In the genomic region with DNA sequence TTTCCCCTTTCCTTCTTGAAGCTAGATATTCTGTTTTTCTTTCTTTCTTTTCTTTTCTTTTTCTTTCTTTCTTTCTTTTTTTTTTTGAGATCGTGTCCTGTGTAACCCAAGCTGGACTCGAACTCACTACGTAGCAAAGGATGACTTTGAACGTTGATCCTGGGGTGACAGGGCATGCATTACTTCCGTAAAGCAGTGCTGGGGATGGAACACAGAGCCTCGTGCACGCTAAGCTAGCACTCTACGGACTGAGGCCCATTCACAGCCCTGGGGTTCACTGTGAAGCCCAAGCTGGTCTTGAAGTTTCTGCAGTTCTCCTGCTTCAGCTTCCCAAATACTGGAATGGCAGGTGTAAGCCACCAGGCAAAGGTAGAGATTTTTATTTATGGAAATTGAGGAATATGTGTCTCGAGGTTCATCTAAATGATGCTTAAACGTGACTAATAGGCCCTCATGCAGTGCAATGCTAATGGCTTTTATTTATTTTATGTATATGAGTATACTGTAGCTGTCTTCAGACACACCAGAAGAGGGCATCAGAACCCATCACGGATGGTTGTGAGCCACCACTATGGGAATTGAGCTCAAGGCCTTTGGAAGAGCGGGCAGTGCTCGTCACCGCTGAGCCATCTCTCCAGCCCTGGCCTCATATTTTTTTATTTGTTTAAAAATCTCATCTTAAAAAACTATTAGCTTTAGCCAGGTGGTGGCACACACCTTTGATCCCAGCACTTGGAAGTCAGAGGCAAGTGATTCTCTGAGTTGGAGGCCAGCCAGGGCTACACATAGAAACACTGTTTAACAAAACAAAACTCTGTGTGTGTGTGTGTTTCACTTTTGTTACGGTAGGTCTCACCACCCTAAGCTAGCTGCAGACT, we compare ENCODE assay signal across 8 mouse cellular contexts. TPM values are rescaled to one million over a fixed set of nuclear protein-coding genes. Genes with fewer than 3 reads are reported as not detected.
A peak's percentile ranks its signal among the peaks of the same experiment; 100 is the strongest.
DNase-seq lines count a peak whose midpoint lies in the region; ATAC-seq and TF ChIP-seq lines count a peak whose summit lies in the region.

No protein-coding gene starts in this region.

- DNase-seq in heart, adult 11 months, result no peak
- no peak for DNase-seq in right cerebral cortex, adult 2 months (ENCODE audit: low spot score in 2 of 2)
- DNase-seq in spleen, postnatal 36 days (ENCODE audit: low spot score in 2 of 2), result no peak
- no peak for DNase-seq in ovary, postnatal 36 days (ENCODE audit: low spot score)

- ATAC-seq in heart, embryonic 12.5 days (ENCODE audit: insufficient number of reproducible peaks, low FRiP score), result no peak
- ATAC-seq in hindbrain, embryonic 12.5 days (ENCODE audit: low FRiP score), result no peak
- no peak for ATAC-seq in liver, embryonic 16.5 days (ENCODE audit: low read depth)

- H3K9me3 ChIP-seq in heart, embryonic 12.5 days (replicated peaks), result no peaks in the 10 kb centered on the region
- no peaks in the 10 kb centered on the region for H3K9me3 ChIP-seq in ES-Bruce4 (replicated peaks; ENCODE audit: control insufficient read depth, insufficient read depth, low read length, poor library complexity, severe bottlenecking)
- no peaks in the 10 kb centered on the region for H3K9me3 ChIP-seq in hindbrain, embryonic 12.5 days (replicated peaks)
- H3K9me3 ChIP-seq in liver, embryonic 16.5 days (replicated peaks; ENCODE audit: control insufficient read depth, low read length), result no peaks in the 10 kb centered on the region

- H3K27ac ChIP-seq in heart, embryonic 12.5 days (ENCODE audit: poor library complexity, severe bottlenecking), result peak overlapping the region; percentile 56; the same call in 1 of the 2 replicates
- H3K27ac ChIP-seq in ES-Bruce4 (ENCODE audit: insufficient read depth, low read length), result no peak overlapping the region
- H3K27ac ChIP-seq in hindbrain, embryonic 12.5 days, result no peak overlapping the region
- H3K27ac ChIP-seq in liver, embryonic 16.5 days (ENCODE audit: low read length), result peak overlapping the region; percentile 72

- peak overlapping the region; percentile 98 for H3K4me3 ChIP-seq in heart, embryonic 12.5 days
- H3K4me3 ChIP-seq in ES-Bruce4 (ENCODE audit: low read depth, low read length), result peak overlapping the region; percentile 86
- H3K4me3 ChIP-seq in hindbrain, embryonic 12.5 days, result peak overlapping the region; percentile 85
- peak overlapping the region; percentile 95 for H3K4me3 ChIP-seq in liver, embryonic 16.5 days (ENCODE audit: low read depth, low read length)

- H3K4me2 ChIP-seq in heart, embryonic 12.5 days, result peak overlapping the region; percentile 89
- H3K4me2 ChIP-seq in hindbrain, embryonic 12.5 days (replicated peaks), result peak overlapping the region; percentile 81
- peak overlapping the region; percentile 81 for H3K4me2 ChIP-seq in liver, embryonic 16.5 days (ENCODE audit: low read depth, low read length)

- peaks cover 9% of the 10 kb centered on the region for H3K4me1 ChIP-seq in heart, embryonic 12.5 days (replicated peaks)
- no peaks in the 10 kb centered on the region for H3K4me1 ChIP-seq in ES-Bruce4 (ENCODE audit: control insufficient read depth, insufficient read depth, low read length)
- peaks cover 10% of the 10 kb centered on the region for H3K4me1 ChIP-seq in hindbrain, embryonic 12.5 days
- peaks cover 17% of the 10 kb centered on the region for H3K4me1 ChIP-seq in liver, embryonic 16.5 days (ENCODE audit: control insufficient read depth, low read depth, low read length)

- no peaks in the 10 kb centered on the region for H3K27me3 ChIP-seq in heart, embryonic 12.5 days (replicated peaks)
- H3K27me3 ChIP-seq in ES-Bruce4 (ENCODE audit: control insufficient read depth, insufficient read depth, low read length, poor library complexity, severe bottlenecking), result no peaks in the 10 kb centered on the region
- no peaks in the 10 kb centered on the region for H3K27me3 ChIP-seq in hindbrain, embryonic 12.5 days
- no peaks in the 10 kb centered on the region for H3K27me3 ChIP-seq in liver, embryonic 16.5 days (ENCODE audit: control insufficient read depth, insufficient read depth, low read depth, low read length)

- 31% methylated on average over 15 of the region's 15 CpGs for WGBS in heart, embryonic 12.5 days
- 33% methylated on average over 15 of the region's 15 CpGs for WGBS in hindbrain, embryonic 12.5 days
- WGBS in liver, embryonic 16.5 days (ENCODE audit: insufficient replicate concordance), result 16% methylated on average over 15 of the region's 15 CpGs

- peak overlapping the region; percentile 96 for H3K9ac ChIP-seq in heart, embryonic 12.5 days
- H3K9ac ChIP-seq in ES-Bruce4 (ENCODE audit: low read depth, poor library complexity, severe bottlenecking), result peak overlapping the region; percentile 59
- peak overlapping the region; percentile 85 for H3K9ac ChIP-seq in hindbrain, embryonic 12.5 days
- H3K9ac ChIP-seq in liver, embryonic 16.5 days (ENCODE audit: low read depth, low read length), result peak overlapping the region; percentile 93

- H3K36me3 ChIP-seq in heart, embryonic 12.5 days, result peaks cover 13% of the 10 kb centered on the region
- H3K36me3 ChIP-seq in ES-Bruce4 (ENCODE audit: control insufficient read depth, insufficient read depth, low read length, poor library complexity, severe bottlenecking), result no peaks in the 10 kb centered on the region; the same call in 1 of the 2 replicates
- peaks cover 10% of the 10 kb centered on the region for H3K36me3 ChIP-seq in hindbrain, embryonic 12.5 days
- H3K36me3 ChIP-seq in liver, embryonic 16.5 days (ENCODE audit: control insufficient read depth, insufficient read depth), result no peaks in the 10 kb centered on the region

- no peak for TF ChIP-seq CTCF in ES-Bruce4 (IDR thresholded peaks at IDR 0.05; ENCODE audit: low read depth, low read length)

- TF ChIP-seq POLR2A in ES-Bruce4 (IDR thresholded peaks at IDR 0.05; ENCODE audit: insufficient read depth, low read length), result no peak

- TF ChIP-seq EP300 in ES-Bruce4 (IDR thresholded peaks at IDR 0.05; ENCODE audit: insufficient read depth, low read depth, low read length), result no peak

RNA-seq across cellular contexts. Expression of gene Rfc2, which starts 2.1 kb away (rescaled TPM):
- polyA plus RNA-seq in heart, embryonic 12.5 days (2016; fragmentation: Nextera tagmentation; extraction: Ambion mirVana), result 199 TPM in 2 replicates
- 121 and 122 TPM in 2 replicates for polyA plus RNA-seq in ES-Bruce4 (2011; ENCODE audit: insufficient read depth, insufficient read length, low read depth, missing spikeins)
- 226 and 228 TPM in 2 replicates for polyA plus RNA-seq in hindbrain, embryonic 12.5 days (2016; fragmentation: Nextera tagmentation; extraction: Ambion mirVana)
- 130 and 141 TPM in 2 replicates for polyA plus RNA-seq in liver, embryonic 16.5 days (2015; fragmentation: Nextera tagmentation; extraction: Ambion mirVana)

RNA-seq across cellular contexts. Expression of gene Syna, which starts 23.3 kb away (rescaled TPM):
- polyA plus RNA-seq in heart, embryonic 12.5 days (2016; fragmentation: Nextera tagmentation; extraction: Ambion mirVana), result not detected in 2 replicates
- polyA plus RNA-seq in ES-Bruce4 (2011; ENCODE audit: insufficient read depth, insufficient read length, low read depth, missing spikeins), result 0.33 and 0.69 TPM in 2 replicates
- 0.18 and 0.23 TPM in 2 replicates for polyA plus RNA-seq in hindbrain, embryonic 12.5 days (2016; fragmentation: Nextera tagmentation; extraction: Ambion mirVana)
- not detected in 2 replicates for polyA plus RNA-seq in liver, embryonic 16.5 days (2015; fragmentation: Nextera tagmentation; extraction: Ambion mirVana)

RNA-seq across cellular contexts. Expression of gene Clip2, which starts 31.0 kb away (rescaled TPM):
- polyA plus RNA-seq in heart, embryonic 12.5 days (2016; fragmentation: Nextera tagmentation; extraction: Ambion mirVana), result 2.5 and 2.7 TPM in 2 replicates
- polyA plus RNA-seq in ES-Bruce4 (2011; ENCODE audit: insufficient read depth, insufficient read length, low read depth, missing spikeins), result 5.4 and 5.6 TPM in 2 replicates
- polyA plus RNA-seq in hindbrain, embryonic 12.5 days (2016; fragmentation: Nextera tagmentation; extraction: Ambion mirVana), result 12.6 and 13.0 TPM in 2 replicates
- 0.43 and 0.48 TPM in 2 replicates for polyA plus RNA-seq in liver, embryonic 16.5 days (2015; fragmentation: Nextera tagmentation; extraction: Ambion mirVana)

RNA-seq across cellular contexts. Expression of gene Lat2, which starts 31.6 kb away (rescaled TPM):
- 2.4 and 2.8 TPM in 2 replicates for polyA plus RNA-seq in heart, embryonic 12.5 days (2016; fragmentation: Nextera tagmentation; extraction: Ambion mirVana)
- 2.2 and 2.6 TPM in 2 replicates for polyA plus RNA-seq in ES-Bruce4 (2011; ENCODE audit: insufficient read depth, insufficient read length, low read depth, missing spikeins)
- polyA plus RNA-seq in hindbrain, embryonic 12.5 days (2016; fragmentation: Nextera tagmentation; extraction: Ambion mirVana), result 3.4 and 5.2 TPM in 2 replicates
- 1.7 and 2.9 TPM in 2 replicates for polyA plus RNA-seq in liver, embryonic 16.5 days (2015; fragmentation: Nextera tagmentation; extraction: Ambion mirVana)

RNA-seq across cellular contexts. Expression of gene Eif4h, which starts 56.0 kb away (rescaled TPM):
- 341 and 342 TPM in 2 replicates for polyA plus RNA-seq in heart, embryonic 12.5 days (2016; fragmentation: Nextera tagmentation; extraction: Ambion mirVana)
- polyA plus RNA-seq in ES-Bruce4 (2011; ENCODE audit: insufficient read depth, insufficient read length, low read depth, missing spikeins), result 304 and 309 TPM in 2 replicates
- polyA plus RNA-seq in hindbrain, embryonic 12.5 days (2016; fragmentation: Nextera tagmentation; extraction: Ambion mirVana), result 397 and 418 TPM in 2 replicates
- 167 TPM in 2 replicates for polyA plus RNA-seq in liver, embryonic 16.5 days (2015; fragmentation: Nextera tagmentation; extraction: Ambion mirVana)

Comparison
In these comparisons a context has a peak if more than half of its experiments do, and no peak if none do; other contexts are left out.
1. H3K27ac ChIP-seq: peak in heart, embryonic 12.5 days (single experiment) and liver, embryonic 16.5 days (single experiment); none in ES-Bruce4 (single experiment) and hindbrain, embryonic 12.5 days (single experiment).
2. Peak in every context shown above with its lines, with median percentiles within 50 percentile points of each other: H3K4me2 ChIP-seq, H3K4me3 ChIP-seq and H3K9ac ChIP-seq.